Mouse (Mus musculus) common myeloid progenitor, adult 5-6 weeks (primary cell): ENCODE measurements around the gene Ptrh2. TPM values are rescaled to one million over a fixed set of nuclear protein-coding genes. Genes with fewer than 3 reads are reported as not detected.
"Not testable (repeated sequence)": the region's sequence is repeated elsewhere in the genome, so short reads cannot be mapped to it uniquely, and the experiment has no call there.

Experiments used
- ATAC-seq: replicated peaks from 2 replicates; pipeline ENCODE4 v1.8.0; 2016; ENCODE audit warnings: low read depth, mild to moderate bottlenecking, moderate TSS enrichment, inconsistent platforms; ENCODE audit not compliant: poor library complexity, severe bottlenecking
- total RNA-seq: library from RNA; stranded (forward); fragments of 200-1000, 187-1606 nt; gene quantifications from 2 replicates; pipeline ENCODE4 v1.2.3, GENCODE M21; 2017

Gene Ptrh2
- total RNA-seq, 1 experiment from 2014 or later = 29.6 TPM

DNA sequence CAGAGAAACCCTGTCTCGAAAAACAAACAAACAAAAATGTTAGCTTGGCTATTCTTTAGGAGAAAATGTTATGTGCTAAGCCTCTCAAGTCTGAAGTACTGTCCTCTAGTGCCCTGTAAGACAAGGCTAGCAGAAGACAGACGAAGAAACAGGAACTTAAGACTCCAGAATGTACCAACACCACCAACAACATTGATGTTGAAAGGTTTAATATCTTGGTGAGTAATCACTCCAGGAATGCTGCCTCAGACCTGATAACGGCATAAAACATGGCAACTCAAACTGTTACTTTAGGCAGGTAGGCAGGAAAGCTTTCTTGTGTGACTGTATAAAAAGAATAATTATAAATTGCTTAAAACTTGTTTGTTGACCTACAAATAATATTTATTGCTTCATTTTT lies 40.2 kb downstream of the Ptrh2 start:
- ATAC-seq = no peak

- no peak for ATAC-seq
Measured at GRCm38 (mm10) chr11:86724982-86725381, 41.2 kb downstream of the Ptrh2 start.

- ATAC-seq = no peak
Measured at GRCm38 (mm10) chr11:86725607-86726006, 41.8 kb downstream of the Ptrh2 start.

- ATAC-seq = no peak
Measured at GRCm38 (mm10) chr11:86731443-86731842, 47.7 kb downstream of the Ptrh2 start.

DNA sequence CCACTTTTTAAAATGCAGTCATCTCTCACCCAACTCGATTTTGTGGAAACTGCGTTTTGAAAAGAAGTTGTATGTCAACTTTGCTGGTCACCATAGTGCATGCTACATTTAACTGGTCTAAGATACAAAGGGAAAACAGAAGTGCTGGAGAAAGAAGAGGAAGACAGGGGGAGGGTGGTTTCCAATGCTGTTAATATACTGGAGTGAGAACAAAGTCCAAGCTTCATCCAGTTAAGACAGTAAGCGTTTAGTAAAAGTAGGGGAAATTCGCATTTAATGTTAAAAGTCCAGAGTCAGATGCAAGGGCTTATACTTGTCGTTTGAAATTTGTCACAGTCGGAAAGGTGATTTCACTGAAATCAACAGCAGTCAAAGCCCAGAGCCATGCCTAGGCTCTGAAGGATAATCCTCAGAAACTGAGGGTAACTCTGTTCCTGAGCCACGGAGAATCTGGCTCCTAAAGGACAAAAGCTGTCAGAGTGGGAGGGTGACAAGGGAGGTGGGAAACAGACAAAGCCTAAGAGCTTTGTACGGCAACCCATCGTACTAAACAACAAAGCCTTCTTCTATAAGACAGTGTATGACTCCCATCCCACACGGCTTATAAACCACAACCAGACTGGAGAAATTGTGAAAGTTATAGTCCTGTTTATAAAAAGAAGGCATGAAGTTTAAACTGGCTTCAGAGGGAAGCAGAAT lies 50.6 kb downstream of the Ptrh2 start:
- ATAC-seq = no peak

GRCm38 (mm10) chr11:86734993-86735392 lies 51.2 kb downstream of the Ptrh2 start:
- no peak for ATAC-seq

DNA sequence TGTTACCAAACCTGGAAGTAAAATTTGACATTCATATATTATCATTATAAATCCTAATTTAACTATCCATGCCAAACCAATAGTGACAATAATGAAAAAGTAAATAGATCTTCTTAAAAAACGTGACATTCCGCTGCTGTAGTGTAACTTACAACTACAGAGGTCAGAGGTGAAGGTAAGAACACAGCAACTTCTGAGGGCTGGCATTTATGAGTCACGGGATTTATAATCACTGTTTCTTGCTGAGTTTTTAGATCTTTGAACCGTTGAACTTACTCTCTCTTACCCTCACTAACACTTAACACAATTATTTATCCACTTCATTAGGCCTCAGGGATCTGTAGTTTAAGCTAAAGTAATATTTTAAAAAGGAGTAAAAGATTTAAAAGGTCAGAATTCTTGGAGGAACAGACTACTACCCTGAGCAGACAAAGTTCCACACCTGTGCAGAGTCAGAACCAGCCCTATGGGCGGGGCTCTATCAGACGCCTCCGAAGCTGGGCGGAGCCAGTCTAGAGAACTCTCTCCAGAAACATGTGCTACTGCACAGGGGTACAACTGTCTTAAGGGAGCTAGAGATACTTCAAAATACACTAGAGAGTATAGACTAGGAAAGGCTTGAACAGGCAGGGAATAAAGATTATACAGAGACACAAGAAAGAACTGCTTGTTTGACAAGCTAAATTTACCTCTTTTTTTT lies 53.7 kb downstream of the Ptrh2 start:
- no peak for ATAC-seq

DNA sequence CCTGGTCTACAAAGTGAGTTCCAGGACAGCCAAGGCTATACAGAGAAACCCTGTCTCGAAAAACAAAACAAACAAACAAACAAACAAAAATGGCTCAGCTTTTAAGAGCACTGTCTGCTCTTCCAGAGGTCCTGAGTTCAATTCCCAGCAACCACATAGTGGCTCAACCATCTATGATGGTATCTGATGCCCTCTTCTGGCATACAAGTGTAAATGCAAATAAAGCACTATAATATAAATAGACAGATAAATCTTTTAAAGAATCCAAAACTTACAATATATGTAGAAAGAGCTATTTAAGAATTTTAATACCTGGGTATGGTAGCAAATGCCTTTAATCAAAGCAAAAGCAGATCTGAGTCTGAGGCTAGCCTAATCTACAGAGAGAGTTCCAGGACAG lies 54.5 kb downstream of the Ptrh2 start:
- not testable (repeated sequence) for ATAC-seq

- ATAC-seq = no peak; the same call in 1 of the 2 replicates
Measured at GRCm38 (mm10) chr11:86738956-86739355, 55.2 kb downstream of the Ptrh2 start.

DNA sequence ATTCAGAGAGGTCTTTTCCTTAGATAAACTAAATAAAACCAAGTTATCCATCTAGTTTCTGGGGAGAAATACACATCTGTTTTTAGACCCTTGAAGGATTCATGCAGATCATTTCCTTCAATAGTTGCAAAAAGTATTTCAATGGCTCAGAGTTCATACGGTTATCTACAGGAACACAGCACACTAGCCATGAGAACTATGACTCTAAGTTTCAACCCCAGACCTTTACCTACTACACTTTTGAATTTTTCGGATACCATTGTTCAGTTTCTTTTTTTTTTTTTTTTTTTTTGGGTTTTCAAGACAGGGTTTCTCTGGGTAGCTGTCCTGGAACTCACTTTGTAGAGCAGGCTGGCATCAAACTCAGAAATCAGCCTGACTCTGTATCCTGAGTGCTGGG lies 55.7 kb downstream of the Ptrh2 start:
- no peak for ATAC-seq

GRCm38 (mm10) chr11:86741505-86741904 lies 57.7 kb downstream of the Ptrh2 start:
- no peak for ATAC-seq

Other genes starting within 250 kb of the Ptrh2 start
- gene Rnft1, start 199.3 kb upstream of the Ptrh2 start, total RNA-seq = 18.8 and 20.7 TPM in 2 replicates
- 39.6 and 76.3 TPM in 2 replicates for gene Rps6kb1, start 139.2 kb upstream of the Ptrh2 start, total RNA-seq
- gene Tubd1, start 139.0 kb upstream of the Ptrh2 start, total RNA-seq = 12.1 and 15.2 TPM in 2 replicates
- gene Vmp1, start 149 bp upstream of the Ptrh2 start, total RNA-seq = 134 and 157 TPM in 2 replicates
- 169 and 175 TPM in 2 replicates for gene Cltc, start 73.6 kb downstream of the Ptrh2 start, total RNA-seq
- gene Dhx40, start 123.8 kb downstream of the Ptrh2 start, total RNA-seq = 19.4 and 24.4 TPM in 2 replicates